Mouse (Mus musculus) lung, embryonic 14.5 days (tissue): ENCODE measurements around the gene Acrbp. TPM values are rescaled to one million over a fixed set of nuclear protein-coding genes. Genes with fewer than 3 reads are reported as not detected.
"Not testable (repeated sequence)": the region's sequence is repeated elsewhere in the genome, so short reads cannot be mapped to it uniquely, and the experiment has no call there.

Experiments used
- ATAC-seq: fragments of 200-750 bp; cut with Nextera tagmentation; 2 replicates; pipeline ENCODE4 v1.8.0; 2017; ENCODE audit warnings: mild to moderate bottlenecking, moderate TSS enrichment, moderate library complexity; ENCODE audit not compliant: insufficient read depth
- DNase-seq: peaks from one replicate; pipeline ENCODE4 v3.0.0-alpha.2; 2015
- H3K27ac ChIP-seq: fragments of 300-500 bp; sonication (generic); 2 replicates; pipeline ENCODE4 v1.5.1; 2014; ENCODE audit warnings: low read depth, mild to moderate bottlenecking, moderate library complexity
- H3K27me3 ChIP-seq: fragments of 300-500 bp; sonication (generic); 2 replicates; pipeline ENCODE4 v1.6.1; 2014; ENCODE audit warnings: low read length, control low read depth; ENCODE audit not compliant: insufficient read depth
- H3K36me3 ChIP-seq: fragments of 300-500 bp; sonication (generic); 2 replicates; pipeline ENCODE4 v1.6.1; 2014; ENCODE audit warnings: control low read depth; ENCODE audit not compliant: insufficient read depth
- H3K4me1 ChIP-seq: fragments of 300-500 bp; sonication (generic); 2 replicates; pipeline ENCODE4 v1.6.1; 2014; ENCODE audit warnings: antibody characterized with exemption, control low read depth; ENCODE audit not compliant: insufficient read depth
- H3K4me2 ChIP-seq: fragments of 300-500 bp; sonication (generic); 2 replicates; pipeline ENCODE4 v1.6.1; 2014; ENCODE audit warnings: mild to moderate bottlenecking
- H3K4me3 ChIP-seq: fragments of 300-500 bp; sonication (generic); 2 replicates; pipeline ENCODE4 v1.5.1; 2014; ENCODE audit warnings: low read depth, low read length
- H3K9ac ChIP-seq: fragments of 300-500 bp; sonication (generic); 2 replicates; pipeline ENCODE4 v1.6.1; 2014
- H3K9me3 ChIP-seq: fragments of 300-500 bp; sonication (generic); 2 replicates; pipeline ENCODE4 v1.6.1; 2016; ENCODE audit warnings: low read depth, low read length, control low read depth
- CTCF ChIP-seq: IDR thresholded peaks from 2 replicates; pipeline ENCODE4 v1.5.1; 2016; ENCODE audit warnings: antibody characterized with exemption, low read depth
- WGBS: fragments of 180-500 bp; shearing (Covaris S2); extraction: QIAGEN DNeasy Blood & Tissue Kit; methylation state at CpG from one replicate; pipeline ENCODE4 v1.1.7; 2014; 5-methylcytosine and 5-hydroxymethylcytosine counted together
- polyA plus RNA-seq: library from polyadenylated mRNA; unstranded; fragments of >200 nt; fragmentation: Nextera tagmentation; extraction: Ambion mirVana; gene quantifications from 2 replicates; pipeline ENCODE4 v1.2.1, GENCODE M21; 2014

Gene Acrbp
- polyA plus RNA-seq, 1 experiment from 2014 or later: 13.6 TPM

DNA sequence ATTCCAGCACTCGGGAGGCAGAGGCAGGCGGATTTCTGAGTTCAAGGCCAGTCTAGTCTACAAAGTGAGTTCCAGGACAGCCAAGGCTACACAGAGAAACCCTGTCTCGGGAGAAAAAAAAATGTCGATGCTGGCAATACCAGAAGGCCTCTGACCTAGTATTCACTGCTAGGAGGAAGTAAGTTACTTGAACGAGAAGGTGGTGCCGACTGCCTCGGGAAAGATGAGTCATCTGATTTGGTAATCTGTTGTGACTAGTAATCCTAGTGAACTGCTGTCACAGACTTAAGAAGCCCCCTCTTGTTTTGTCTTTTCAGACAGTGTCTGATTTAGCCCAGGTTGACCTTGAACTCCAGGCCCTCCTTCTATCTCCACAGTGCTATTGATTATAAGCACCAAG lies 8.4 kb upstream of the Acrbp start:
- no peak overlapping the region for H3K9ac ChIP-seq
- no peak for ATAC-seq
- no peaks in the 10 kb centered on the region for H3K9me3 ChIP-seq
- H3K27ac ChIP-seq: no peak overlapping the region
- H3K36me3 ChIP-seq: peaks cover 44% of the 10 kb centered on the region
- H3K27me3 ChIP-seq: no peaks in the 10 kb centered on the region
- TF ChIP-seq CTCF: no peak
- DNase-seq: no peak
- WGBS: 85% methylated on average over 7 of the region's 7 CpGs
- H3K4me1 ChIP-seq: peaks cover 5% of the 10 kb centered on the region; the same call in 1 of the 2 replicates
- no peak overlapping the region for H3K4me3 ChIP-seq
- peak overlapping the region; percentile 74 for H3K4me2 ChIP-seq

DNA sequence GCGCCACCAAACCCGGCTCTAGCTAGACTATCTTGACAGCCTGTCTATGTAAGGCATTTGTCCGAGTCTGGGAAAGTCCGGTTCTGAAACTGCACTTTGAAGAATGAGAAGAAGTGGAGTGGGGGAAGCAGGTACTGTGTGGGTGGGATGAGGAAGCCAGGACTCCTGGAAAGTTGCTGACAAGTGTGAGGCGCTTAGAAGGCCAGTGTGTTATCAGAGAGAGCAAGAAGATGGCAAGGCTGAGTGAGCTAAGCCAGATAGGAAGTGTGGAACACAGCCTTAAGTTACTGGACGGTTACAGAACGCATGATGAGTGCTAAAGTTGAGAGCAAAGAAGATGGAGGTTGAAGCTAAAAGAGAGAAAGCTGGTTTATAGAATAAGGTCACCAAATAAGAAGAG lies 7.4 kb upstream of the Acrbp start:
- Histone ChIP-seq H3K27me3 (no peaks in the 10 kb centered on the region), H3K9ac (no peak overlapping the region), H3K4me2 (no peak overlapping the region), H3K27ac (no peak overlapping the region), H3K4me1 (peaks cover 5% of the 10 kb centered on the region; the same call in 1 of the 2 replicates), H3K4me3 (no peak overlapping the region), H3K36me3 (peaks cover 43% of the 10 kb centered on the region), H3K9me3 (no peaks in the 10 kb centered on the region)
- ATAC-seq (no peak), DNase-seq (no peak)
- 91% methylated on average over 7 of the region's 7 CpGs for whole genome bisulfite sequencing
- TF ChIP-seq CTCF: no peak

DNA sequence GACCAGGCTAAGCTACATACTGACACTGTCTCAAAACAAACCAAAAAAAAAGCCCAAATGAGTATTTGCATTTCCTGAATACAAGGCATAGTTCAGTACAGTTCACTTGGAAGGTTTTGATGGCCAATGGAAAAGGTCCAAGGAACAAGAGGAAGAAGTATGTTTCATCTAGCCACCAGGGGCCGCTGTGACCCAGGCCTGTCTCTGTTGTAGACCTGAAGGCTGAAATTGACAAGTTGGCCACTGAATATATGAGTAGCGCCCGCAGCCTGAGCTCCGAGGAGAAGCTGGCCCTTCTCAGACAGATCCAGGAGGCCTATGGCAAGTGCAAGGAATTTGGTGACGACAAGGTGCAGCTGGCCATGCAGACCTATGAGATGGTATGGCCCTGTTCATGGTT lies 2.8 kb upstream of the Acrbp start:
- Histone ChIP-seq H3K9me3 (no peaks in the 10 kb centered on the region), H3K27ac (no peak overlapping the region), H3K36me3 (peaks cover 79% of the 10 kb centered on the region), H3K4me1 (no peaks in the 10 kb centered on the region), H3K27me3 (no peaks in the 10 kb centered on the region), H3K9ac (no peak overlapping the region), H3K4me3 (no peak overlapping the region), H3K4me2 (no peak overlapping the region)
- peak; percentile 92 for DNase-seq
- 28% methylated on average over 5 of the region's 5 CpGs for WGBS
- TF ChIP-seq CTCF: peak; percentile 94
- peak; percentile 45; the same call in 1 of the 2 replicates for ATAC-seq

DNA sequence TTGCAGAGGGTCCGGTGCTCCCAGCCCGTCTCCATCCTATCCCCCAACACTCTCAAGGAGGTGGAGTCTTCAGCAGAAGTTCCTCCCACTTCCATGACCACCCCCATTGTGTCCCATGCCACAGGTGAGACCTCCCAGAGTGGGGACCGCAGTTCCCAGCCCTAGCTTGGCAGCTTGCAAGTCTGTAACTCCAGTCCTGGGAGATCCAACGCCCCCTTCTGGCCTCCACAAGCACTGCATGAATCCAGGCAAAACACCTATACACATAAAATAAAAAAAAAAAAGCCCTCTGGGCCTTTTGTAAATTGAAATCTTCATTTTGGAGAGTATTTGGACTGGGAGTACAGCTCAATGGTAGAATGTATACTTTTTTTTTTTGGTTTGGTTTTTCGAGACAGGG lies 1.7 kb downstream of the Acrbp start:
- H3K27ac ChIP-seq: no peak overlapping the region
- no peaks in the 10 kb centered on the region for H3K27me3 ChIP-seq
- no peak overlapping the region for H3K4me3 ChIP-seq
- no peak for ATAC-seq
- H3K9me3 ChIP-seq: no peaks in the 10 kb centered on the region
- peak; percentile 47 for TF ChIP-seq CTCF
- H3K4me1 ChIP-seq: no peaks in the 10 kb centered on the region
- no peak overlapping the region for H3K4me2 ChIP-seq
- DNase-seq: peak; percentile 31
- peaks cover 83% of the 10 kb centered on the region for H3K36me3 ChIP-seq
- WGBS: 56% methylated on average over 5 of the region's 5 CpGs
- H3K9ac ChIP-seq: no peak overlapping the region

DNA sequence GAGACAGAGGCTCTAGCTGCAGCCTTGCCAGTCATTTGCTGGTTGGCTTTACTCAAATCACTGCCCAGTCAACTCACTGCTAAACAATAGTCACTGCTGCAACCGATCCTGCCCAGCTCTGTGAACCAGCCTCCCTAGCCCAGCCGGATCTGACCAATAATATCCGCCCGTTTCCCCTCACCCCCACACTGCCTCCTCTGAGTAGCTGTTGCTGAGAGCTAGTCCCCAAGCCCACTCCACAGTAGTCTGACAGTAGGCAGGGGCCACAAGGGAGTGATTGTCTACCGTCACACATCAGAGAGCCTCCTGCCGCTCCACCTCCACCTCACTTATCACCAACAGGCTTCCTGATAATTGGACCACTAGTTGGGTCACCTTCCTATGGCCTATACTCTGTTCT lies 12.0 kb downstream of the Acrbp start:
- Histone ChIP-seq H3K36me3 (no peaks in the 10 kb centered on the region), H3K9me3 (no peaks in the 10 kb centered on the region), H3K9ac (no peak overlapping the region), H3K4me2 (no peak overlapping the region), H3K27me3 (no peaks in the 10 kb centered on the region), H3K4me3 (no peak overlapping the region), H3K4me1 (0 out of 2 replicates have a peak, but pooled peaks cover 2% of the 10 kb centered on the region), H3K27ac (no peak overlapping the region)
- 22% methylated on average over 6 of the region's 6 CpGs for WGBS
- DNase-seq: peak; percentile 39
- no peak for TF ChIP-seq CTCF
- peak; percentile 57; the same call in 1 of the 2 replicates for ATAC-seq

DNA sequence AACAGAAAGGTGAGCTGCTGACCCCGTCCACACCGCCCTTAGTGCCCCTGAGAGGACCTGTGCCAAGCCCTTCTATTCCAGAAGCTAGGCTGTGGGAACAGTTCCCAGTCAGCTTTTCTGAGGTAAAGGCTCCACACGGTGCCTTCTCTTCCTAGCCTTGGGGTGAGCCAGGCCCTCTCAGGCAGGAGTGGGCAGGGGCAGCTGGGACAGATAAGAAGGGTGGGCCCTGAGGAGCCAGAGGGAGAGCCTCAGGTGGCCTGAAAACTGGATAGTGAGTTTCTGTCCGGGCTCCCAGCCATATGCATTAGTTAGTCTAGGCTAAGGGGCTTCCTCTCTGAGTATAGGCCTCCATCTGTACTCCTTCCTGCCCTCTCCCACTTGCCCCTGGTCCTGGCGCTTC lies 13.0 kb downstream of the Acrbp start:
- Histone ChIP-seq H3K9ac (no peak overlapping the region), H3K4me1 (0 out of 2 replicates have a peak, but pooled peaks cover 2% of the 10 kb centered on the region), H3K27me3 (no peaks in the 10 kb centered on the region), H3K27ac (no peak overlapping the region), H3K9me3 (no peaks in the 10 kb centered on the region), H3K4me3 (no peak overlapping the region), H3K4me2 (no peak overlapping the region), H3K36me3 (no peaks in the 10 kb centered on the region)
- no peak for TF ChIP-seq CTCF
- DNase-seq (no peak), ATAC-seq (no peak)
- 80% methylated on average over 5 of the region's 5 CpGs for WGBS

DNA sequence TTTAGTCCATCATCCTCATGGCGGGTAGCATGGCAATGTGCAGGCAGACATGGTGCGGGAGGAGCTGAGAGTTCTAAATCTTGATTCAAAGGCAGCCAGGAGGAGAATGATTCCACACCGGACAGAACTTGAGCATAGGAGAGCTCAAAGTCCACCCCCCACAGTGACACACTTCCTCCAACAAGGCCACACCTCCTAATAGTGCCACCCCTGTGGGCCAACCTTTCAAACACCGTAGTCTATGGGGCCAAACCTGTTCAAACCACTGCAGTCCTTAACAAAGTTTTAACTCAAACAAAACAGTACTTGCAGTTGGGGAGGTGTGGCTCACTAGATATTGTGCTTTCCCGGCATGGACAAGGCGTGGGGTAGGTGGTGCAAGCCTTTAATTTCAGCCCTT lies 14.4 kb downstream of the Acrbp start:
- no peak for DNase-seq
- H3K9me3 ChIP-seq: no peaks in the 10 kb centered on the region

DNA sequence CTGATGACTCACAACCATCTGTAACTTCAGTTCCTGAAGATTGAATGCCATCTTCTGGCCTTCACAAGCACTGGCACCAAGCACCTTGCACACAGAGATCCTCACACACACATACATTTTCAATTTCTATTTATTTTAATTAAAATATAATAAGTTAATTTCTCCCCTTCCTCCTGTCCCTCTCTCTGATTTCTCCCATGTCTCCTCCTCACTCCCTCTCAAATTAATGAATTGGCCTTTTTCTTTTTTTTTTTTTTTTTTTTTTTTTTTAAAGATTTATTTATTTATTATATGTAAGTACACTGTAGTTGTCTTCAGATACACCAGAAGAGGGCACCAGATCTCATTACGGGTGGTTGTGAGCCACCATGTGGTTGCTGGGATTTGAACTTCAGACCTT lies 15.7 kb downstream of the Acrbp start:
- ATAC-seq, H3K4me3 ChIP-seq, H3K4me2 ChIP-seq, DNase-seq, H3K9me3 ChIP-seq, H3K4me1 ChIP-seq, H3K27me3 ChIP-seq, H3K27ac ChIP-seq, H3K9ac ChIP-seq, H3K36me3 ChIP-seq: not testable (repeated sequence)
- no CpG with 5 or more reads among the region's 1 CpGs for WGBS

More for the DNA sequence above, 14.4 kb downstream of the Acrbp start:
- no peak overlapping the region for H3K9ac ChIP-seq
- no peaks in the 10 kb centered on the region for H3K27me3 ChIP-seq
- WGBS: 73% methylated on average over 6 of the region's 6 CpGs
- 0 out of 2 replicates have a peak, but pooled peaks cover 1% of the 10 kb centered on the region for H3K4me1 ChIP-seq
- H3K27ac ChIP-seq: no peak overlapping the region
- no peaks in the 10 kb centered on the region for H3K36me3 ChIP-seq
- TF ChIP-seq CTCF: no peak
- no peak overlapping the region for H3K4me2 ChIP-seq
- ATAC-seq: no peak
- H3K4me3 ChIP-seq: no peak overlapping the region
